Mouse (Mus musculus) midbrain, embryonic 10.5 days (tissue): ENCODE data around the gene Hydin. TPM values are rescaled to one million over a fixed set of nuclear protein-coding genes. Genes with fewer than 3 reads are reported as not detected.
"Not testable (repeated sequence)": the region's sequence is repeated elsewhere in the genome, so short reads cannot be mapped to it uniquely, and the experiment has no call there.

ENCODE experiments used
- DNase-seq: peaks from one replicate; pipeline ENCODE4 v3.0.0-alpha.2; 2017; ENCODE audit warnings: low spot score
- H3K27ac ChIP-seq: fragments of 300-500 bp; sonication (generic); replicated peaks from 2 replicates; pipeline ENCODE4 v1.5.1; 2016; ENCODE audit warnings: mild to moderate bottlenecking
- H3K27me3 ChIP-seq: fragments of 300-500 bp; sonication (generic); 2 replicates; pipeline ENCODE4 v1.6.1; 2016; ENCODE audit warnings: low read depth, mild to moderate bottlenecking; ENCODE audit not compliant: poor library complexity, severe bottlenecking
- H3K36me3 ChIP-seq: fragments of 300-500 bp; sonication (generic); 2 replicates; pipeline ENCODE4 v1.6.1; 2016; ENCODE audit warnings: mild to moderate bottlenecking, moderate library complexity
- H3K4me1 ChIP-seq: fragments of 300-500 bp; sonication (generic); 2 replicates; pipeline ENCODE4 v1.6.1; 2016
- H3K4me3 ChIP-seq: fragments of 300-500 bp; sonication (generic); 2 replicates; pipeline ENCODE4 v1.5.1; 2016; ENCODE audit warnings: mild to moderate bottlenecking, moderate library complexity
- H3K9me3 ChIP-seq: fragments of 300-500 bp; sonication (generic); replicated peaks from 2 replicates; pipeline ENCODE4 v1.6.1; 2016; ENCODE audit warnings: mild to moderate bottlenecking
- WGBS: fragments of 180-500 bp; shearing (Covaris S2); methylation state at CpG from one replicate; pipeline ENCODE4 v1.1.7; 2016; 5-methylcytosine and 5-hydroxymethylcytosine counted together
- polyA plus RNA-seq: library from polyadenylated mRNA; unstranded; fragments of >200 nt; fragmentation: Nextera tagmentation; extraction: Ambion mirVana; gene quantifications from 2 replicates; pipeline ENCODE4 v1.2.1, GENCODE M21; 2016

Gene Hydin
- polyA plus RNA-seq, 1 experiment from 2014 or later = 0.05 TPM

GRCm38 (mm10) chr8:110273394-110273793 lies 6.6 kb downstream of the Hydin start:
- H3K9me3 ChIP-seq = no peaks in the 10 kb centered on the region
- H3K4me3 ChIP-seq = no peak overlapping the region
- no peak for DNase-seq
- H3K4me1 ChIP-seq = no peaks in the 10 kb centered on the region
- H3K27me3 ChIP-seq = no peaks in the 10 kb centered on the region
- no peak overlapping the region for H3K27ac ChIP-seq
- WGBS = 60% methylated on average over 2 of the region's 2 CpGs
- no peaks in the 10 kb centered on the region for H3K36me3 ChIP-seq

DNA sequence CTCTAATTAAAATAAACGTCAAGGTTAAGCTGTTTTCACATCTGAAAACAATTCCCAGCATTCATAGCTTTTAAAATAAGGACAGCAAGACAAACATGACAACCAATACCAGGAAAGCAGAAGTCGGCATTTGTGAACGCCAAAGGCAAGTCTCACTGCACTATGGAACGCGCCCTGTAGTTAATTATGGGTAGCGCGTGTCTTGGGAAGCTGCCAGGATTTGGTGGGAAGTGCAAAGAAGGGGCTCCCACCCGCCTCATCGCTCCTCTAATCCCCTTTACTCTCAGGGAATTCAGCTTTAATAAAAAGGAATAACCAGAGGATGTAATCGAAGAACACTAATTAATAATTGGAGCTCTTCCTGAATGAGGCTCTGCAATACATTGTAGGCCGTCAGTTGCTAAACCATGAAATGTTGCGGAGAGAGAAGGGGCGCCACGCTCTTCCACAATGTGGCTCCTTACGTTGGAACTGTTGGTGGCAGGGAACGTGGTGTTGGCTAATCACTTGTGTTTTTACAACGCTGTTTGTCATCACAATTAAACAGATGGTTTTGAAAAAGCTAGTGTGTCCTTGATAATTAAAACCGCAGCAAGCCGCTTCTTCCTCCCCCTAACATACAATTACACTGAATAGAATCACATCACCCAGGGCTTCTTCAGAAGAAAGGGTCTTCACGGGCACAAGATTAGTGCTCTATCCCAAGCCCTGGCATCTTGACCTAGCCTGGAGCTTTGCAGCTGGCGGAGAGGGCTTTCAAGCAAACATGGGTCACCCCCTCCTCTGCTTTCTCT lies 8.9 kb downstream of the Hydin start:
- no peak for DNase-seq
- Histone ChIP-seq H3K36me3 (no peaks in the 10 kb centered on the region), H3K4me3 (no peak overlapping the region), H3K27me3 (no peaks in the 10 kb centered on the region), H3K9me3 (no peaks in the 10 kb centered on the region), H3K27ac (no peak overlapping the region), H3K4me1 (no peaks in the 10 kb centered on the region)
- WGBS = 88% methylated on average over 21 of the region's 21 CpGs

DNA sequence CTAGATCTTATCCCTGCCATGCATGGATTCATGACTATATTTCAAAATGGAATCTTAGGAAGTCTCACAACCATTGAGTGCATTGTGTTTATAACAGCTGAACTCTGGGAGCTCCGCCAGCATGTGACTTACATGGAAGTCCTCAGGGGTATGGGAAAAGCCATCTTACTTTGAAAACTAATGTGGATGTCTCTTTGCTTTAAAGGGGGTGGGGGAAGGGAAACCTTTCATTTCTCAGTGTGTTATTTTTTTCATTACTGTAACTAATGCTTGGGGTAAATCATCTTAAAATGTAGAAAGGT lies 9.4 kb downstream of the Hydin start:
- no peak for DNase-seq
- H3K4me1 ChIP-seq = no peaks in the 10 kb centered on the region
- no peaks in the 10 kb centered on the region for H3K36me3 ChIP-seq
- H3K27me3 ChIP-seq = no peaks in the 10 kb centered on the region
- no peak overlapping the region for H3K4me3 ChIP-seq
- no peak overlapping the region for H3K27ac ChIP-seq
- 95% methylated on average over 1 of the region's 1 CpGs for WGBS
- H3K9me3 ChIP-seq = no peaks in the 10 kb centered on the region

DNA sequence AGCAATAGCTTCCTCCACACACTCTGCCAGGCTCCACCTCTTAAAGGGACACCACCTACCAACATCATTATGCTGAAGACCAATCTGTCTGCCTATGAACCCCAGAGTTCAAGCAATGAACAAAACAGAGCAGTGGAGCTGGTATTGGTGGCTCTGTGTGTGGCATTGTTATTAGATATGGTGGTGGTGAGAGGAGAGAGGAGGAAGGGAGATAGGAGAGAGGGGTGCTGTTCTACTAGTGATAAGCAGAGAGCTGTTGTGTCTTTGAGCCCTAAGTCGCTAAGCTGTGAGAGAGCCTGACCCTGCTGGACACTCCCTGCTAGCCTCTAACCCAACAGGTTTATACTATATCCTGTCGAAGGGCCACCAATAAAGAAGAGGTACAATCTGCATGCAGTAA lies 45.9 kb downstream of the Hydin start:
- WGBS = 70% methylated on average over 2 of the region's 2 CpGs
- no peaks in the 10 kb centered on the region for H3K36me3 ChIP-seq
- no peak overlapping the region for H3K27ac ChIP-seq
- H3K27me3 ChIP-seq = no peaks in the 10 kb centered on the region
- no peak overlapping the region for H3K4me3 ChIP-seq
- no peak for DNase-seq
- no peaks in the 10 kb centered on the region; the same call in 1 of the 2 replicates for H3K9me3 ChIP-seq
- peaks cover 19% of the 10 kb centered on the region for H3K4me1 ChIP-seq

DNA sequence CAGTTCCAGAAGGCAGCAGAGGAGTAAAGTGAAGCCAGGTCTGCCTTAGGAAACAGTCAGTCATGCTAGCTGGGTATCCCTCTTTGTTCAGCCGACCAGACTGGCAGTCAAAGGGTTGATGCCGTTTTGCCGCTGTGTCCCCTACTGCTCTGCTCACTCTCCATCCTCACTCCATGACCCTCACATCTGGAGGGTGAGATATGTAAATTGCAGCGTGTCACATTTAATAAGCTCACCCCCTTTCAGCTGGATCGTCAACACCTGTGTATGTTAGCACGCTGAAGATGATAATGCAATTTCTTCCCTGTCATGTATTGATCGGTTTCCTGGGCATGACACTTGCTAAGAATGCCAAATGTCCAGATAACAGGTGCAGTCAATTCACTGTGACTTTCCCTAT lies 49.0 kb downstream of the Hydin start:
- no peaks in the 10 kb centered on the region for H3K9me3 ChIP-seq
- H3K27ac ChIP-seq = no peak overlapping the region
- WGBS = 59% methylated on average over 7 of the region's 7 CpGs
- DNase-seq = no peak
- H3K4me1 ChIP-seq = peaks cover 23% of the 10 kb centered on the region
- no peaks in the 10 kb centered on the region for H3K27me3 ChIP-seq
- H3K4me3 ChIP-seq = no peak overlapping the region
- no peaks in the 10 kb centered on the region for H3K36me3 ChIP-seq

GRCm38 (mm10) chr8:110319586-110319985 lies 52.8 kb downstream of the Hydin start:
- Histone ChIP-seq H3K27me3 (no peaks in the 10 kb centered on the region), H3K27ac (no peak overlapping the region), H3K4me3 (no peak overlapping the region), H3K36me3 (no peaks in the 10 kb centered on the region), H3K4me1 (peaks cover 23% of the 10 kb centered on the region), H3K9me3 (no peaks in the 10 kb centered on the region)
- 62% methylated on average over 4 of the region's 4 CpGs for WGBS
- no peak for DNase-seq

DNA sequence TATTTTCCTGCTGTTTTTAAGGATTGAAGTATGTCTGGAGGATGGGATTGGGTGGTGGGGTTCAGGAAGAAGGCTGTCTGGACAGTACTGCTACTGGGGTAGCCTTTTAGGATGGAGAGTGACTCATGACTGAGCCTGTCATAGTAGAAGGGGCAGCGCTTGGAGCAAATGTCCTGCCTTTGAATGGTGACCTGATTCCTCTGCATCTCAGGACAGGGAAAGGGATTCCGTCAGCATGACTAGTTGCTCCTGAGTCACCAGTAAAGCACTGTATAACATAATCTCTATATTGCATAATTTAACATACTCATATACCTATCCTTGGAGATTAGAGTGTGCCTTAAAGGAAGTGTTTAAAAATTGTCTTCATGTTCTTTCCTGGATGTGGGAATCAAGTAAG lies 54.7 kb downstream of the Hydin start:
- Histone ChIP-seq H3K36me3 (no peaks in the 10 kb centered on the region), H3K27me3 (no peaks in the 10 kb centered on the region), H3K9me3 (no peaks in the 10 kb centered on the region), H3K4me1 (peaks cover 12% of the 10 kb centered on the region), H3K4me3 (no peak overlapping the region), H3K27ac (no peak overlapping the region)
- WGBS = 96% methylated on average over 2 of the region's 2 CpGs
- no peak for DNase-seq

DNA sequence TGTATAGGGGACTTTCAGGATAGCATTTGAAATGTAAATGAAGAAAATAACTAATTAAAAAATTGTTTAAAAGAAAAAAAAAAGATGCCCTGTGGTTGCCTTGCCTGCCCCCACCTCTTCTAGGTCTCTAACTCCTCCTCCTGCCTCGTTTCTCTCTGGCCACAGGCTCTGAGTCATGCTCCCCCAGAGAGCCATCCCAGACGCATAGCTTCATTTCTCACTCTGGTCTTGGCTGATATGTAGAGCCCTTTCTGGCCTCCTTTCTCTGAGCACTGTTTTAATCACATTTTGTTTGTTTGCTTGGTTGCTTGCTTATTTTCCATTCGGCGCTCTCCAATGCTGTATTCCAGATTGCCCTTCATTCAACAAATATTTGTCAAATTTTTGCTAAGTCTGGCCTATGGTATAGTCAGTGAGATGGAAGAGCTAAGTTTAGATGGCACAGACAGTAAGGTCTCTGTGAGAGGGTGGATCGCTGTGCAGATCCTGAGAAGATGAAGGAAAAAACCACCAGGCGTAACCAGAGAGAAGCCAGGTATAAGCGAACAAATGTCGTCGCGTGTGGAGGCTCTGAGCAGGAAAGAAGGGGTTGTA lies 57.3 kb downstream of the Hydin start:
- no peaks in the 10 kb centered on the region for H3K36me3 ChIP-seq
- H3K4me3 ChIP-seq = no peak overlapping the region
- H3K27me3 ChIP-seq = no peaks in the 10 kb centered on the region
- H3K9me3 ChIP-seq = no peaks in the 10 kb centered on the region
- H3K27ac ChIP-seq = no peak overlapping the region
- no peak for DNase-seq
- WGBS = 83% methylated on average over 10 of the region's 10 CpGs
- H3K4me1 ChIP-seq = no peaks in the 10 kb centered on the region

DNA sequence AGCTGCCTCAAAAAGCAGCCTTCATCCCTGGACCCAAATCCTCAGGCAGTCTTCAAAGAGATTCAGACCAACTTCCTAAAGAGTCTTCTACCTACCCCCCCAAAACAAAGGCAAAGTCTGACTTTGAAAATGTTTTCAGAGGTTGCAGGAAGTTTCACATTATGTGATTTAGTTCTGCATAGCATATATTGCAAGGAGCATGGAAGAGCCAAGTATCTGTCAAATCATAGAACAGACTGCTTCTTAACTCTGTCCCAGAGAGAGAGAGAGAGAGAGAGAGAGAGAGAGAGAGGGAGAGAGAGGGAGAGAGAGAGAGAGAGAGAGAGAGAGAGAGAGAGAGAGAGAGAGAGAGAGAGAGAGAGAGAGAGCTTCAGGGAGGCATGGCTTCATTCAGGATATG lies 60.3 kb downstream of the Hydin start:
- not testable (repeated sequence) for DNase-seq, H3K9me3 ChIP-seq, H3K27me3 ChIP-seq, H3K4me3 ChIP-seq, H3K36me3 ChIP-seq, H3K4me1 ChIP-seq, H3K27ac ChIP-seq

GRCm38 (mm10) chr8:110333376-110333775 lies 66.6 kb downstream of the Hydin start:
- Histone ChIP-seq H3K4me1 (no peaks in the 10 kb centered on the region), H3K36me3 (no peaks in the 10 kb centered on the region), H3K4me3 (no peak overlapping the region), H3K9me3 (no peaks in the 10 kb centered on the region), H3K27ac (no peak overlapping the region), H3K27me3 (no peaks in the 10 kb centered on the region)
- DNase-seq = no peak
- 83% methylated on average over 7 of the region's 7 CpGs for WGBS

DNA sequence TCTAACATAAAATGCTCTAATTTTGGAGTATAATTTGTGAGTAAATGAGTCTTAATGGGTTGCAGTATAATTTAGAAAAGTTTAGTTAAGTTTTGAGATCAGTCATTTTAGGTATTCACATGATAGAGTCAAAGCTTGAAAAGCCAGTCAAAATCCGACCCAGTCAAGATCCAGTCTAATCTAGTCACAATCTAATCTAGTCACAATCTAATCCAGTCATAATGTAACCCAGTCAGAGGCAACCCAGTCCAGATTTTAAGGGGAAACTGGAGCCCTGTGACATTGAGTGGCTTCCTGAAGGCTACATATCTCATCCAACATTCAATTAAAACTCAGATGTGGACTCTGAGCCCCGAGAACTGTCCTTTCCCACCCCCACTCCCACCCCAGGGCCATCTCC lies 72.7 kb downstream of the Hydin start:
- no peaks in the 10 kb centered on the region for H3K9me3 ChIP-seq
- no peaks in the 10 kb centered on the region for H3K36me3 ChIP-seq
- 85% methylated on average over 2 of the region's 2 CpGs for WGBS
- H3K4me1 ChIP-seq = no peaks in the 10 kb centered on the region
- no peak overlapping the region for H3K4me3 ChIP-seq
- H3K27me3 ChIP-seq = no peaks in the 10 kb centered on the region
- no peak for DNase-seq
- H3K27ac ChIP-seq = no peak overlapping the region

DNA sequence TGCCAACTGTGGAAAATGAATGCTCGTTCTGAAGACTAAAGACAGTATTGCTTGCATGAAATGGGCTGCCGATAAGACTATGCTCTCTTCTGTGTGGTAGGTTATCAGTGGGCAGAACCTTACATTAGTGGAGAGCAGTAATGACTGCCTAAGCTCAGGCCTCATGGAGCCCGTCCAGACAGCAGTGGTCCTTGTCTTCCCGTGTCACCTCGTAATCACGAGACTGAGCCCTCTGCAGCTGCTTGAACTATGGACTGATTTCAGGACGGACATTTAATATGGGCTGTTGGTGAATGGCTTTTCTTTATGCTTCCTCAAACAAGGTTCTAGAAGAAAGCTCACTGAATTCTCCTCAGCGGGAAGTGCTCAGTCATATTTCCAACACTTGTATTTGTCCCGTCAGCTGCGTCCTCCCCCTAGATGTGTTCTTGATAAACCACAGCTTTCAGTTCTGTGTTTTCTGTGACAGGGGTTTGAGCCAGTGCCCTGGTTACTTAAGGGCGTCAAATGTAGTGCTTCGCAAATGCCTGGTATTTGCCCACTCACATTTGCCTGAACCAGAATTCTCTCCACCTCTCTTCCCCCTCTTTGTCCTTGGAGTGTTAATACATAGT lies 73.4 kb downstream of the Hydin start:
- Histone ChIP-seq H3K27me3 (no peaks in the 10 kb centered on the region), H3K4me1 (no peaks in the 10 kb centered on the region), H3K27ac (no peak overlapping the region), H3K9me3 (no peaks in the 10 kb centered on the region), H3K4me3 (no peak overlapping the region), H3K36me3 (no peaks in the 10 kb centered on the region)
- DNase-seq = no peak
- WGBS = 90% methylated on average over 12 of the region's 12 CpGs

DNA sequence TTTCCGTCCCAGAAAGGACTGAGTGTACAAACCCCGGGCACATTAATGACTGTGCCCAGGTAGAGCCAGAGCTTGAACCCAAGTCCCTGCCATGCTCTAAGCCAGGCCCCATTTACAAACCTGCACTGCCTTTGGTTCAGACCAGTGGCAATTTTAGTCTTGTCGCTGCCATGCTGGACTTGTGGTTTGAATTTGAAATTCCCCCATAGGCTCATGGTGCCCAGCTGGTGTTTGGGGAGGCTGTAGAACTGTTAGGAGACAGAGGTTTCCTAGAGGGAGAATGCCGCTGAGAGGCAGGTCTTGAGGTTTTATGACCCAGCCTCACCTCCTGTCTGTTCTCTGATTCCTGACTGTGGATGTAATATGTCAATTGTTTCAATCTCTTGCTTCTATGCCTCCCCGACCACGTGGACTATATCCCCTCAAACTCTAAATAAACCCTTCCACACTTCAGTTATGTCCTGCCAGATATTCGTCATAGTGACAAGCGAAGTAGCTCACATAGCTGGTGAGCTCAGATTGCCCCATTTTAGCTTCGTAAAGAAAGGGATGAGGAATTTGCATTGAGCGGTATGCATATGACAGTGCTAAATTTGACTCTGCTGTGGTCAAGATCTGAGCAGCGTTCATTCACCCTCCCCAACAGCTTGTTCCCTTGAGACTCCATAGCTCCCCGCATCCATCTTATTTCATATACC lies 79.1 kb downstream of the Hydin start:
- 91% methylated on average over 12 of the region's 12 CpGs for WGBS
- no peak overlapping the region for H3K4me3 ChIP-seq
- no peaks in the 10 kb centered on the region for H3K36me3 ChIP-seq
- H3K4me1 ChIP-seq = no peaks in the 10 kb centered on the region
- no peak overlapping the region for H3K27ac ChIP-seq
- H3K9me3 ChIP-seq = no peaks in the 10 kb centered on the region
- no peak for DNase-seq
- no peaks in the 10 kb centered on the region for H3K27me3 ChIP-seq
